In genomic region chr14:50741584-50741983, GRCm38 (mm10) we compare ENCODE assay signal across 27 mouse cellular contexts. TPM values are rescaled to one million over a fixed set of nuclear protein-coding genes. Genes with fewer than 3 reads are reported as not detected.
A peak's percentile ranks its signal among the peaks of the same experiment; 100 is the strongest.
DNase-seq lines count a peak whose midpoint lies in the region; ATAC-seq and TF ChIP-seq lines count a peak whose summit lies in the region.
"Had no signal": no experiment of that assay in that cellular context is flagged by ENCODE, and none has a peak within 500 bp of the region (broad histone marks: within the 10 kb centered on the region; RNA-seq: fewer than 3 reads in every experiment).

No protein-coding gene starts in this region.

- H3K36me3 ChIP-seq in intestine, embryonic 15.5 days = no peaks in the 10 kb centered on the region
- no peaks in the 10 kb centered on the region for H3K36me3 ChIP-seq in intestine, postnatal 0 days (ENCODE audit: control insufficient read depth, insufficient read depth)
- no peaks in the 10 kb centered on the region for H3K36me3 ChIP-seq in intestine, embryonic 16.5 days (ENCODE audit: control insufficient read depth, insufficient read depth, low read length)
- H3K36me3 ChIP-seq: G1E had no signal

- no peak overlapping the region for H3K4me3 ChIP-seq in intestine, embryonic 15.5 days (replicated peaks)
- H3K4me3 ChIP-seq in intestine, postnatal 0 days (ENCODE audit: low read depth, low read length) = no peak overlapping the region
- no peak overlapping the region for H3K4me3 ChIP-seq in intestine, embryonic 16.5 days (ENCODE audit: low read length)

- DNase-seq in large intestine, adult 2 months (ENCODE audit: low read depth, low spot score) = peak; percentile 8
- no peak for DNase-seq in gastrocnemius, adult 8-10 months (ENCODE audit: low spot score in 2 of 2)
- no peak for DNase-seq in cerebellum, adult 9-10 months
- DNase-seq: adrenal gland, adult 2 months; adrenal gland, adult 8-10 months; adrenal gland, postnatal 10 days; adrenal gland, postnatal 14 days; adrenal gland, postnatal 25 days; adrenal gland, postnatal 36 days; B cell, adult 2 months; cerebellum, adult 11 months; cerebellum, adult 11-12 months; cerebellum, adult 18-20 months had no signal

- WGBS in intestine, embryonic 15.5 days = 61% methylated on average over 2 of the region's 2 CpGs
- WGBS in intestine, postnatal 0 days = 31% methylated on average over 2 of the region's 2 CpGs
- 57% methylated on average over 2 of the region's 2 CpGs for WGBS in intestine, embryonic 16.5 days
- WGBS in large intestine, adult 2 months = 34% methylated on average over 2 of the region's 2 CpGs

- no peaks in the 10 kb centered on the region for H3K27me3 ChIP-seq in intestine, embryonic 15.5 days (replicated peaks)
- H3K27me3 ChIP-seq in intestine, postnatal 0 days (replicated peaks; ENCODE audit: control insufficient read depth, insufficient read depth, low read length) = no peaks in the 10 kb centered on the region
- H3K27me3 ChIP-seq in intestine, embryonic 16.5 days (replicated peaks; ENCODE audit: control insufficient read depth, insufficient read depth, low read length) = no peaks in the 10 kb centered on the region

- H3K9ac ChIP-seq in intestine, embryonic 15.5 days = no peak overlapping the region
- H3K9ac ChIP-seq in intestine, postnatal 0 days (ENCODE audit: low read depth, low read length) = no peak overlapping the region
- no peak overlapping the region for H3K9ac ChIP-seq in intestine, embryonic 16.5 days (ENCODE audit: low read depth, low read length)

- H3K9me3 ChIP-seq in intestine, embryonic 15.5 days = no peaks in the 10 kb centered on the region
- no peaks in the 10 kb centered on the region for H3K9me3 ChIP-seq in intestine, postnatal 0 days (ENCODE audit: control insufficient read depth)
- H3K9me3 ChIP-seq in intestine, embryonic 16.5 days (ENCODE audit: control insufficient read depth, low read length) = no peaks in the 10 kb centered on the region
- H3K9me3 ChIP-seq: G1E had no signal

- no peak overlapping the region for H3K27ac ChIP-seq in intestine, embryonic 15.5 days
- H3K27ac ChIP-seq in intestine, postnatal 0 days (ENCODE audit: low read depth, low read length) = no peak overlapping the region
- no peak overlapping the region for H3K27ac ChIP-seq in intestine, embryonic 16.5 days (ENCODE audit: low read length)

- H3K4me2 ChIP-seq in intestine, embryonic 15.5 days (replicated peaks) = no peak overlapping the region
- H3K4me2 ChIP-seq in intestine, postnatal 0 days (replicated peaks; ENCODE audit: low read depth) = no peak overlapping the region
- no peak overlapping the region for H3K4me2 ChIP-seq in intestine, embryonic 16.5 days (ENCODE audit: low read depth, low read length)

- no peak for TF ChIP-seq CTCF in intestine, postnatal 0 days (IDR thresholded peaks at IDR 0.05; ENCODE audit: low read depth)

- peak; percentile 69 for ATAC-seq in intestine, embryonic 15.5 days
- ATAC-seq in intestine, postnatal 0 days = no peak
- peak; percentile 50; the same call in 1 of the 2 replicates for ATAC-seq in intestine, embryonic 16.5 days
- ATAC-seq: activated CD4-positive, CD25-positive, alpha-beta regulatory T cell, adult 4 months; CD4-positive, CD25-positive, alpha-beta regulatory T cell, adult 4 months; Patski had no signal

- no peaks in the 10 kb centered on the region for H3K4me1 ChIP-seq in intestine, embryonic 15.5 days (replicated peaks)
- H3K4me1 ChIP-seq in intestine, postnatal 0 days (replicated peaks; ENCODE audit: control insufficient read depth, insufficient read depth, low read length) = no peaks in the 10 kb centered on the region
- H3K4me1 ChIP-seq in intestine, embryonic 16.5 days (ENCODE audit: control insufficient read depth, insufficient read depth, low read length) = no peaks in the 10 kb centered on the region

RNA-seq across cellular contexts. Expression of gene Olfr749, which starts 3.3 kb away (rescaled TPM):
- polyA plus RNA-seq in intestine, embryonic 15.5 days (2015; fragmentation: Nextera tagmentation; extraction: Ambion mirVana) = not detected in 2 replicates
- not detected in 2 replicates for polyA plus RNA-seq in intestine, postnatal 0 days (2015; fragmentation: Nextera tagmentation; extraction: Ambion mirVana)
- not detected in 2 replicates for polyA plus RNA-seq in intestine, embryonic 16.5 days (2015; fragmentation: Nextera tagmentation; extraction: Ambion mirVana)
- not detected in 2 replicates for polyA plus RNA-seq in large intestine, adult 2 months (2012; rRNA removed)
- total RNA-seq in gastrocnemius, adult 8-10 months (2022) = not detected
- total RNA-seq: adrenal gland, adult 18-20 months; adrenal gland, adult 2 months; adrenal gland, adult 8-10 months; adrenal gland, postnatal 10 days; adrenal gland, postnatal 14 days; adrenal gland, postnatal 25 days; adrenal gland, postnatal 36 days; adrenal gland, postnatal 4 days; CH12.LX; ES-E14; MEL had no signal
- polyA plus RNA-seq: activated CD4-positive, CD25-positive, alpha-beta regulatory T cell, adult 4 months; adrenal gland, adult 2 months; brain, embryonic 14.5 days; C2C12; CD4-positive, CD25-positive, alpha-beta regulatory T cell, adult 4 months; G1E; Patski had no signal

RNA-seq across cellular contexts. Expression of gene Olfr748, which starts 34.4 kb away (rescaled TPM):
- not detected in 2 replicates for polyA plus RNA-seq in intestine, embryonic 15.5 days (2015; fragmentation: Nextera tagmentation; extraction: Ambion mirVana)
- polyA plus RNA-seq in intestine, postnatal 0 days (2015; fragmentation: Nextera tagmentation; extraction: Ambion mirVana) = not detected in 2 replicates
- polyA plus RNA-seq in intestine, embryonic 16.5 days (2015; fragmentation: Nextera tagmentation; extraction: Ambion mirVana) = not detected in 2 replicates
- polyA plus RNA-seq in large intestine, adult 2 months (2012; rRNA removed) = not detected in 2 replicates
- not detected for total RNA-seq in gastrocnemius, adult 8-10 months (2022)
- total RNA-seq: adrenal gland, adult 18-20 months; adrenal gland, adult 2 months; adrenal gland, adult 8-10 months; adrenal gland, postnatal 10 days; adrenal gland, postnatal 14 days; adrenal gland, postnatal 25 days; adrenal gland, postnatal 36 days; adrenal gland, postnatal 4 days; CH12.LX; ES-E14; MEL had no signal
- polyA plus RNA-seq: adrenal gland, adult 2 months; brain, embryonic 14.5 days; C2C12; CD4-positive, CD25-positive, alpha-beta regulatory T cell, adult 4 months; G1E; Patski had no signal

RNA-seq across cellular contexts. Expression of gene Ttc5, which starts 43.7 kb away (rescaled TPM):
- 60.5 and 61.8 TPM in 2 replicates for polyA plus RNA-seq in intestine, embryonic 15.5 days (2015; fragmentation: Nextera tagmentation; extraction: Ambion mirVana)
- 30.5 and 31.0 TPM in 2 replicates for polyA plus RNA-seq in intestine, postnatal 0 days (2015; fragmentation: Nextera tagmentation; extraction: Ambion mirVana)
- 52.6 and 60.4 TPM in 2 replicates for polyA plus RNA-seq in intestine, embryonic 16.5 days (2015; fragmentation: Nextera tagmentation; extraction: Ambion mirVana)
- polyA plus RNA-seq in large intestine, adult 2 months (2012; rRNA removed) = 21.7 and 25.6 TPM in 2 replicates
- total RNA-seq in gastrocnemius, adult 8-10 months (2022) = 1 to 10 TPM; 3.7 to 6.8 (median 5.7) TPM

RNA-seq across cellular contexts. Expression of gene Olfr747, which starts 48.6 kb away (rescaled TPM):
- polyA plus RNA-seq in intestine, embryonic 15.5 days (2015; fragmentation: Nextera tagmentation; extraction: Ambion mirVana) = not detected in 2 replicates
- polyA plus RNA-seq in intestine, postnatal 0 days (2015; fragmentation: Nextera tagmentation; extraction: Ambion mirVana) = not detected in 2 replicates
- not detected in 2 replicates for polyA plus RNA-seq in intestine, embryonic 16.5 days (2015; fragmentation: Nextera tagmentation; extraction: Ambion mirVana)
- not detected in 2 replicates for polyA plus RNA-seq in large intestine, adult 2 months (2012; rRNA removed)
- total RNA-seq in gastrocnemius, adult 8-10 months (2022) = not detected
- total RNA-seq: adrenal gland, adult 18-20 months; adrenal gland, adult 2 months; adrenal gland, adult 8-10 months; adrenal gland, postnatal 10 days; adrenal gland, postnatal 14 days; adrenal gland, postnatal 25 days; adrenal gland, postnatal 36 days; adrenal gland, postnatal 4 days; CH12.LX; ES-E14; G1E; MEL had no signal
- polyA plus RNA-seq: activated CD4-positive, CD25-positive, alpha-beta regulatory T cell, adult 4 months; adrenal gland, adult 2 months; brain, embryonic 14.5 days; C2C12; CD4-positive, CD25-positive, alpha-beta regulatory T cell, adult 4 months; G1E; Patski had no signal
